Comparison of ENCODE assay signal across 27 mouse cellular contexts in genomic region chr5:51830551-51830950, GRCm38 (mm10).
DNase-seq lines count a peak whose midpoint lies in the region; ATAC-seq lines count a peak whose summit lies in the region.
"Had no signal": no experiment of that assay in that cellular context is flagged by ENCODE, and none has a peak within 500 bp of the region (broad histone marks: within the 10 kb centered on the region; RNA-seq: fewer than 3 reads in every experiment).

No protein-coding gene starts in this region.

- ATAC-seq in cerebellum, adult (ENCODE audit: insufficient number of reproducible peaks, low FRiP score, low TSS enrichment): peak; percentile 39; the same call in 1 of the 2 replicates
- ATAC-seq in kidney, embryonic 14.5 days (ENCODE audit: low FRiP score, low TSS enrichment): 0 out of 2 replicates have a peak, but pooled peaks have one; percentile 43
- no peak for ATAC-seq in liver, embryonic 13.5 days (ENCODE audit: low read depth)
- ATAC-seq in liver, embryonic 11.5 days (replicated peaks; ENCODE audit: low FRiP score): no peak
- ATAC-seq: activated CD4-positive, CD25-positive, alpha-beta regulatory T cell, adult 4 months; intestine, embryonic 15.5 days; lung, postnatal 0 days; midbrain, embryonic 16.5 days had no signal

- no peaks in the 10 kb centered on the region for H3K36me3 ChIP-seq in kidney, embryonic 14.5 days (ENCODE audit: control insufficient read depth, insufficient read depth, low read length)
- no peaks in the 10 kb centered on the region for H3K36me3 ChIP-seq in liver, embryonic 13.5 days
- no peaks in the 10 kb centered on the region for H3K36me3 ChIP-seq in liver, embryonic 11.5 days (ENCODE audit: control insufficient read depth, insufficient read depth, low read length)
- H3K36me3 ChIP-seq: embryonic facial prominence, embryonic 12.5 days; forebrain, embryonic 12.5 days; heart, embryonic 10.5 days; hindbrain, embryonic 15.5 days; intestine, embryonic 15.5 days; limb, embryonic 13.5 days; liver, embryonic 15.5 days; neural tube, embryonic 13.5 days had no signal

- no peak for DNase-seq in cerebellum, postnatal 36 days
- no peak for DNase-seq in kidney, postnatal 4 days
- DNase-seq in liver, embryonic 13.5 days: no peak
- DNase-seq in liver, embryonic 11.5 days (ENCODE audit: low spot score): no peak
- DNase-seq in ovary, postnatal 14 days (ENCODE audit: low spot score): no peak
- no peak for DNase-seq in urinary bladder, postnatal 4 days (ENCODE audit: low spot score in 2 of 2)
- DNase-seq: adrenal gland, adult 8-10 months; cerebellum, adult 9-10 months; kidney, adult 8-10 months; kidney, postnatal 14 days; thymus, postnatal 25 days had no signal

- 41% methylated on average over 6 of the region's 6 CpGs for WGBS in kidney, embryonic 14.5 days
- WGBS in liver, embryonic 13.5 days (ENCODE audit: insufficient replicate concordance): 61% methylated on average over 6 of the region's 6 CpGs
- 64% methylated on average over 6 of the region's 6 CpGs for WGBS in liver, embryonic 11.5 days

- H3K9ac ChIP-seq in kidney, embryonic 14.5 days (ENCODE audit: low read depth, low read length): no peak overlapping the region
- H3K9ac ChIP-seq in liver, embryonic 13.5 days: no peak overlapping the region
- no peak overlapping the region for H3K9ac ChIP-seq in liver, embryonic 11.5 days (ENCODE audit: low read depth, low read length)
- H3K9ac ChIP-seq: embryonic facial prominence, embryonic 12.5 days; forebrain, embryonic 12.5 days; hindbrain, embryonic 15.5 days; intestine, embryonic 15.5 days; limb, embryonic 13.5 days; liver, embryonic 15.5 days; neural tube, embryonic 13.5 days had no signal

- no peak overlapping the region for H3K4me3 ChIP-seq in kidney, embryonic 14.5 days (ENCODE audit: low read length)
- no peak overlapping the region for H3K4me3 ChIP-seq in liver, embryonic 13.5 days (replicated peaks)
- no peak overlapping the region for H3K4me3 ChIP-seq in liver, embryonic 11.5 days (ENCODE audit: low read depth, low read length)
- H3K4me3 ChIP-seq: embryonic facial prominence, embryonic 12.5 days; erythroblast, embryonic 14.5 days; forebrain, embryonic 12.5 days; heart, embryonic 10.5 days; hindbrain, embryonic 15.5 days; intestine, embryonic 15.5 days; limb, embryonic 13.5 days; liver, embryonic 15.5 days; myocyte; neural tube, embryonic 13.5 days had no signal

- no peaks in the 10 kb centered on the region for H3K4me1 ChIP-seq in kidney, embryonic 14.5 days (ENCODE audit: control insufficient read depth, insufficient read depth, low read length)
- peaks cover 32% of the 10 kb centered on the region for H3K4me1 ChIP-seq in liver, embryonic 13.5 days (replicated peaks)
- H3K4me1 ChIP-seq in liver, embryonic 11.5 days (replicated peaks; ENCODE audit: control insufficient read depth, insufficient read depth, low read length): no peaks in the 10 kb centered on the region
- H3K4me1 ChIP-seq: embryonic facial prominence, embryonic 12.5 days; forebrain, embryonic 12.5 days; heart, embryonic 10.5 days; hindbrain, embryonic 15.5 days; intestine, embryonic 15.5 days; limb, embryonic 13.5 days; neural tube, embryonic 13.5 days had no signal

- H3K27ac ChIP-seq in kidney, embryonic 14.5 days (ENCODE audit: low read depth, low read length): no peak overlapping the region
- H3K27ac ChIP-seq in liver, embryonic 13.5 days: peak overlapping the region; percentile 70
- H3K27ac ChIP-seq in liver, embryonic 11.5 days (ENCODE audit: low read depth, low read length): no peak overlapping the region
- H3K27ac ChIP-seq: embryonic facial prominence, embryonic 12.5 days; forebrain, embryonic 12.5 days; heart, embryonic 10.5 days; hindbrain, embryonic 15.5 days; intestine, embryonic 15.5 days; limb, embryonic 13.5 days; macrophage; neural tube, embryonic 13.5 days had no signal

- no peaks in the 10 kb centered on the region for H3K27me3 ChIP-seq in kidney, embryonic 14.5 days (ENCODE audit: control insufficient read depth, insufficient read depth, low read length)
- H3K27me3 ChIP-seq in liver, embryonic 13.5 days: no peaks in the 10 kb centered on the region
- H3K27me3 ChIP-seq in liver, embryonic 11.5 days (replicated peaks; ENCODE audit: control insufficient read depth, insufficient read depth, low read length): no peaks in the 10 kb centered on the region
- H3K27me3 ChIP-seq: embryonic facial prominence, embryonic 12.5 days; forebrain, embryonic 12.5 days; hindbrain, embryonic 15.5 days; intestine, embryonic 15.5 days; limb, embryonic 13.5 days; liver, embryonic 15.5 days; neural tube, embryonic 13.5 days had no signal

- H3K9me3 ChIP-seq in kidney, embryonic 14.5 days (ENCODE audit: control insufficient read depth, low read length): no peaks in the 10 kb centered on the region
- no peaks in the 10 kb centered on the region for H3K9me3 ChIP-seq in liver, embryonic 13.5 days (replicated peaks)
- no peaks in the 10 kb centered on the region for H3K9me3 ChIP-seq in liver, embryonic 11.5 days (ENCODE audit: control insufficient read depth, low read length)
- H3K9me3 ChIP-seq: embryonic facial prominence, embryonic 12.5 days; forebrain, embryonic 12.5 days; heart, embryonic 10.5 days; hindbrain, embryonic 15.5 days; intestine, embryonic 15.5 days; limb, embryonic 13.5 days; liver, embryonic 15.5 days; neural tube, embryonic 13.5 days had no signal

- H3K4me2 ChIP-seq in kidney, embryonic 14.5 days (replicated peaks; ENCODE audit: low read depth, low read length): no peak overlapping the region
- no peak overlapping the region for H3K4me2 ChIP-seq in liver, embryonic 13.5 days
- no peak overlapping the region for H3K4me2 ChIP-seq in liver, embryonic 11.5 days
- H3K4me2 ChIP-seq: embryonic facial prominence, embryonic 12.5 days; forebrain, embryonic 12.5 days; hindbrain, embryonic 15.5 days; intestine, embryonic 15.5 days; limb, embryonic 13.5 days; liver, embryonic 15.5 days; neural tube, embryonic 13.5 days had no signal

Comparison
In these comparisons a context has a peak if more than half of its experiments do, and no peak if none do; other contexts are left out.
1. ATAC-seq: peak in cerebellum, adult (single experiment) and kidney, embryonic 14.5 days (single experiment); none in liver, embryonic 13.5 days (single experiment) and liver, embryonic 11.5 days (single experiment).